Mouse (Mus musculus): Measurements from ENCODE around the gene Hecw2.

DNA sequence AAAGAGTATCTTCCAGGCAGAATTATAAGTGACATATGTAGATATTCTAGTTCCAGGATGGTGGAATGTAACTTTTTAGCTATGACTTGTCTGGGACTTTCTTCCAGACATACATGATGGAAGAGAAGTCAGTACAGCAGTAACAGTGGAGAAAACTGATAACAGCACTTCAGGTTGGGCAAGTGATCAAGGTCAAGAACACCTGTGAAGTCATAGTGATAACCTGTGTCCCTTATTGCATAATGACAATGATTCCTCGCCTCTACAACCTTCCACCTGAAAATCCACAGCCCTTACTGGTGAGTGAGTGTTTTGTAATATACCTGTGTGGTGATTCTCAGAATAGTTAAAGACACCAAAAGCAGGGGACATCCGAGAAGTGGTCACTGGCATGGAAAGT is 400.7 kb downstream of the Hecw2 start:
- TF ChIP-seq POLR2A (IDR thresholded peaks at IDR 0.05; ENCODE audit: borderline replicate concordance, insufficient read depth, low read length) (no peak), CTCF (IDR thresholded peaks at IDR 0.05; ENCODE audit: borderline replicate concordance, insufficient read depth, low read depth, low read length) (no peak)
